Mouse (Mus musculus) limb, embryonic 14.5 days (tissue): ENCODE measurements around the gene Fam129c. TPM values are rescaled to one million over a fixed set of nuclear protein-coding genes. Genes with fewer than 3 reads are reported as not detected.
A peak's percentile ranks its signal among the peaks of the same experiment; 100 is the strongest.

Source experiments
- ATAC-seq: fragments of 200-750 bp; cut with Nextera tagmentation; 2 replicates; pipeline ENCODE4 v1.8.0; 2017; ENCODE audit warnings: low read depth, moderate number of reproducible peaks, moderate TSS enrichment; ENCODE audit not compliant: low FRiP score
- DNase-seq: peaks from one replicate; pipeline ENCODE4 v3.0.0-alpha.2; 2015; ENCODE audit warnings: low spot score
- H3K27ac ChIP-seq: fragments of 300-500 bp; sonication (generic); replicated peaks from 2 replicates; pipeline ENCODE4 v1.5.1; 2014; ENCODE audit warnings: low read depth, mild to moderate bottlenecking, low read length, moderate library complexity, mixed read lengths
- H3K27me3 ChIP-seq: fragments of 300-500 bp; sonication (generic); 2 replicates; pipeline ENCODE4 v1.6.1; 2014; ENCODE audit warnings: low read length, mixed read lengths; ENCODE audit not compliant: control insufficient read depth, insufficient read depth
- H3K36me3 ChIP-seq: fragments of 300-500 bp; sonication (generic); 2 replicates; pipeline ENCODE4 v1.6.1; 2014; ENCODE audit warnings: mild to moderate bottlenecking, low read length, moderate library complexity, mixed read lengths; ENCODE audit not compliant: control insufficient read depth, insufficient read depth
- H3K4me1 ChIP-seq: fragments of 300-500 bp; sonication (generic); 2 replicates; pipeline ENCODE4 v1.6.1; 2014; ENCODE audit warnings: antibody characterized with exemption, low read length, mixed read lengths; ENCODE audit not compliant: control insufficient read depth, insufficient read depth
- H3K4me2 ChIP-seq: fragments of 300-500 bp; sonication (generic); replicated peaks from 2 replicates; pipeline ENCODE4 v1.6.1; 2014; ENCODE audit warnings: low read depth, mild to moderate bottlenecking, low read length, moderate library complexity; ENCODE audit not compliant: severe bottlenecking
- H3K4me3 ChIP-seq: fragments of 300-500 bp; sonication (generic); replicated peaks from 2 replicates; pipeline ENCODE4 v1.5.1; 2014; ENCODE audit warnings: low read length
- H3K9ac ChIP-seq: fragments of 300-500 bp; sonication (generic); 2 replicates; pipeline ENCODE4 v1.6.1; 2014; ENCODE audit warnings: mild to moderate bottlenecking, low read depth, low read length, moderate library complexity; ENCODE audit not compliant: severe bottlenecking
- H3K9me3 ChIP-seq: fragments of 300-500 bp; sonication (generic); 2 replicates; pipeline ENCODE4 v1.6.1; 2016; ENCODE audit warnings: low read length; ENCODE audit not compliant: control insufficient read depth
- POLR2A ChIP-seq: fragments of 200-500 bp; IDR thresholded peaks from 2 replicates; pipeline ENCODE4 v1.8.0; 2012; ENCODE audit warnings: inconsistent platforms, mild to moderate bottlenecking, moderate library complexity, borderline replicate concordance; ENCODE audit not compliant: insufficient read depth, insufficient read length; ENCODE audit errors: extremely low read depth
- WGBS: fragments of 180-500 bp; shearing (Covaris S2); extraction: QIAGEN DNeasy Blood & Tissue Kit; methylation state at CpG from one replicate; pipeline ENCODE4 v1.1.7; 2014; 5-methylcytosine and 5-hydroxymethylcytosine counted together
- polyA plus RNA-seq, 2 experiments: library from polyadenylated mRNA; depleted of rRNA in 1 of 2; stranded (reverse) in 1 of 2; unstranded in 1 of 2; fragments of >200 nt; fragmentation: Nextera tagmentation in 1 of 2; extraction: Ambion mirVana in 1 of 2; gene quantifications; 2 replicates each; pipeline versions ENCODE4 v1.2.1 to v1.2.3; 2012 to 2014

Gene Fam129c
- polyA plus RNA-seq, 2 experiments, result 2.9 to 7.5 TPM

DNA sequence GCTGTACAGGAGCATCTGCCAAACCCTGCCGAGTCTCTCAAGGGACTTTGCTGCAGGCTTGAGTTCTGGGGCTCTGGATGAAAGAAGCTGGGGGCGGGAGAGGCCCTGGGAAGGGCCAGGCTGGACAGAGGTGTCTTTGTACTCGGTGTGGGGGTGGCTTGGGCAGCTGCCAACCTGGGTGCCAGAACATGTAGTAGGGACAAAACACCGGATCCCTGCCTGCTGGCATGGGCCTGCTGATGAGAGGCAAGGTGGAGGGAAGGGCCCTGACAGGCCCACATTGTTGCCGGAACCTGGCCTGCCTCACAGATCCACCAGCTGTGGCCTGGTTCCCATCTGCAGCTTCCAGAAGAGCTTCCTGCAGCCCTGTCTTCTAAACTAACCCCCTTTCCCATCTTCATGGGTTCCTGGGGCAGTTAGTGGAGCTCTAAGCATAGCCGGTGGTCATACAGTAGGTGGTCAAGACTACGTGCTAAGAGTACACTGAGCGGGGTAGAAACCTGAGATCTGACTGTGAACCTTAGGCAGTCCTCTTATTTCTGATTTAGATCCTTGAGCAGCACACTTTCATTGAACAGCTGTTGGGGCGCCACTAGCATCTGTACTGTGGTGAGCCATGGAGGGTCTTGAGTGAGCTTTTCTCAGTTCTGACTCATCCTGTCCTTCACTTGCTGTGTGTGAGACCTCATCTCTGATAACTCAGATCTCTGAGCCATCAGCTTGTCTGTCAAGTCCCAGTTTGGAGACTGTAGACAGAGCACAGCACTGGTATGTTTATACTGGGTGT lies 24.4 kb upstream of the Fam129c start:
- no peak overlapping the region; the same call in 1 of the 2 replicates for H3K4me2 ChIP-seq
- H3K9ac ChIP-seq, result no peak overlapping the region
- WGBS, result 64% methylated on average over 9 of the region's 9 CpGs
- no peak overlapping the region; the same call in 1 of the 2 replicates for H3K27ac ChIP-seq
- peaks cover 31% of the 10 kb centered on the region for H3K4me1 ChIP-seq
- no peaks in the 10 kb centered on the region for H3K36me3 ChIP-seq
- DNase-seq (peak; percentile 44), ATAC-seq (no peak)
- peak overlapping the region; percentile 4; the same call in 1 of the 2 replicates for H3K4me3 ChIP-seq
- TF ChIP-seq POLR2A, result no peak
- H3K27me3 ChIP-seq, result peaks cover 6% of the 10 kb centered on the region; the same call in 1 of the 2 replicates
- H3K9me3 ChIP-seq, result no peaks in the 10 kb centered on the region

DNA sequence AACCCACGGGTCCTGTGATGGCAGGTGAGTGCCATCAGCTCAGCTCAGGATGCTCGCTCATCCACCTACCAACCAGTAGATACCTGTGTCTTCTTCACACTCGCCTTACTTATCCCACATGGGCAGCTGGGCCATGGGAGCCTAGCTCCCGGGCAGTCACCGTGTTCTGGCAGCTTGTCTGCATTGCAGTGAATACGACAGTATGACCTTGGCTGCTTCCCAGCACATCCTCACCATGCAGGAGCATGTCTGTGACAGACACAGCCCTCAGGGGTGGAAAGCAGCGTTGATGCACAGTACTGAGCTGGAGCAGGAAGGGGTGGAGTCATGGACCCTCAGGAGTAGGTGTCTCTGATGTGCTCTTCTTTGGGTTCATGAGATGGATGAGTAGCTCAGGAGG lies 23.0 kb upstream of the Fam129c start:
- Histone ChIP-seq H3K27me3 (no peaks in the 10 kb centered on the region), H3K4me2 (no peak overlapping the region), H3K4me3 (no peak overlapping the region), H3K36me3 (no peaks in the 10 kb centered on the region), H3K9me3 (no peaks in the 10 kb centered on the region), H3K4me1 (peaks cover 23% of the 10 kb centered on the region), H3K9ac (no peak overlapping the region), H3K27ac (no peak overlapping the region)
- TF ChIP-seq POLR2A, result no peak
- DNase-seq (no peak), ATAC-seq (no peak)
- WGBS, result 73% methylated on average over 7 of the region's 7 CpGs

DNA sequence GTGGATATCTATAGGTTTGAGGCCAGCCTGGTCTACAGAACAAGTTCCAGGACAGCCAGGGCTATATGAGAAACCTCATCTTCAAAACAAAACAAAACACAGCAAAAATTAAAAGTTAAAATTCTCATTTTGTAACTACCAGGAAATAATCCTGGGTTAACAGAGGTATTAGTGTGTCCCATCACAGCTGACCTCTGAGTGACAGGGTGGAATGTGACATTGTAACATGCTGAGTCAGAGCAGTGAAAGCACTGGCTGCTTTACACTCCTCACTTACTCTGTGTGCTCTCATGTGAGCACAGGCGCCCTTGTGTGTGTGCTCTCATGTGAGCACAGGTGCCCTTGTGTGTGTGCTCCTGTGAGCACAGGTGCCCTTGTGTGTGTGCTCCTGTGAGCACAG lies 22.4 kb upstream of the Fam129c start:
- H3K36me3 ChIP-seq, result no peaks in the 10 kb centered on the region
- no peak overlapping the region for H3K27ac ChIP-seq
- ATAC-seq (no peak), DNase-seq (no peak)
- H3K9ac ChIP-seq, result no peak overlapping the region
- no peak overlapping the region for H3K4me2 ChIP-seq
- H3K4me1 ChIP-seq, result peaks cover 22% of the 10 kb centered on the region
- TF ChIP-seq POLR2A, result no peak
- H3K4me3 ChIP-seq, result no peak overlapping the region
- H3K27me3 ChIP-seq, result no peaks in the 10 kb centered on the region
- no peaks in the 10 kb centered on the region for H3K9me3 ChIP-seq
- 54% methylated on average over 1 of the region's 1 CpGs for WGBS

DNA sequence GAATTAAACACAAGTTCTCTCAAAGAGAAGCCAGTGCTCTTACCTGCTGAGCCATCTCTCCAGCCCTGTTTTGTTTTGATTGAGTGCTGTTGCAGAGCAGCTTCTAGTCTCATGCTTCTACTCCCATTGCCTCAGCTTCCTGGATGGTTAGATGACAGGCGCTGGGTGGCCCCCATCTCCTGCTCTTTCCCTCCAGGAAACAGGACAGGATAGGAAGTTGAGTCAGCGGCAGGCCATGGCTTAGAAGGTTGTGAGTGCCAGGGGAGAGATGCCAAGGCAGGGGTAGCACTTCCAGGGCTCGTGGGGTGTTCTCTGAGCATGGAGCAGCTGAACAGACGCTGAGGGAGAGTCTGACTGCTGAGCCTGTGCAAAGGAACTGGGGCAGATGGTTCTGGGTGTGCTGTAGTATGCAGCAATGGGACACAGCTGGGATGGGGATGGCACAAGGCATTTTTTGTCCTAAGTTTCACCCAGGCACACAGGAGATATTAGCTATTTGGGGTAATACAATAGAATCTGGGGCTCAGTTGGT lies 19.5 kb upstream of the Fam129c start:
- Histone ChIP-seq H3K9me3 (no peaks in the 10 kb centered on the region), H3K4me1 (peaks cover 5% of the 10 kb centered on the region), H3K36me3 (peaks cover 20% of the 10 kb centered on the region), H3K9ac (no peak overlapping the region), H3K4me2 (no peak overlapping the region), H3K27ac (no peak overlapping the region), H3K4me3 (no peak overlapping the region), H3K27me3 (no peaks in the 10 kb centered on the region)
- no peak for DNase-seq
- 75% methylated on average over 4 of the region's 4 CpGs for WGBS
- no peak for TF ChIP-seq POLR2A
- no peak for ATAC-seq

- Histone ChIP-seq H3K9me3 (no peaks in the 10 kb centered on the region), H3K36me3 (peaks cover 22% of the 10 kb centered on the region), H3K4me1 (no peaks in the 10 kb centered on the region), H3K27ac (no peak overlapping the region), H3K4me3 (no peak overlapping the region), H3K4me2 (no peak overlapping the region), H3K27me3 (no peaks in the 10 kb centered on the region), H3K9ac (no peak overlapping the region)
- DNase-seq (no peak), ATAC-seq (no peak)
- TF ChIP-seq POLR2A, result no peak
- WGBS, result 81% methylated on average over 1 of the region's 1 CpGs
These were observed 18.4 kb upstream of the Fam129c start for GRCm38 (mm10) chr8:71579009-71579408.
